Mouse (Mus musculus): ENCODE results near the gene Stt3b.
A peak's percentile ranks its signal among the peaks of the same experiment; 100 is the strongest.
"Not testable (repeated sequence)": the region's sequence is repeated elsewhere in the genome, so short reads cannot be mapped to it uniquely, and the experiment has no call there.

Gene Stt3b

GRCm38 (mm10) chr9:115318621-115319375 is 8.6 kb upstream of the Stt3b start:
- no peak for DNase-seq (ENCODE audit: low read depth)

GRCm38 (mm10) chr9:115317049-115317448 is 6.8 kb upstream of the Stt3b start:
- DNase-seq (ENCODE audit: low read depth) = no peak

- no peak for DNase-seq (ENCODE audit: low read depth)
Measured at GRCm38 (mm10) chr9:115314556-115314955, 4.3 kb upstream of the Stt3b start.

DNA sequence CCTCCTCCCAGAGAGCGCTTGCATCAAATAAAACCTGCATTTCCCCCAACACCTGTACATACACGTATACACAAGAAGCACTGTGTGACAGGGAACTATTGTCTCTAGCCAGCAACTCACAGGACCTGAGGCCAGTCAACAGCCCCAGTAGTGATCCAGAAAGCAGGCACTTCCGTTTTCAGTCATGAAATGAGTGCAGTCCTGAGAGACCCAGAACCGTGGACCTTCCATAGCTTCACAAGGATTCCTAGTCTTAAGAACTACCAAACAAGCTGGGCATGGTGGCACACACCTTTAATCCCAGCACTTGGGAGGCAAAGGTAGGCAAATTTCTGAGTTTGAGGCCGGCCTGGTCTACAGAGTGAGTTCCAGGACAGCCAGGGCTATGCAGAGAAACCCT is 3.6 kb upstream of the Stt3b start:
- no peak for DNase-seq (ENCODE audit: low read depth)

DNA sequence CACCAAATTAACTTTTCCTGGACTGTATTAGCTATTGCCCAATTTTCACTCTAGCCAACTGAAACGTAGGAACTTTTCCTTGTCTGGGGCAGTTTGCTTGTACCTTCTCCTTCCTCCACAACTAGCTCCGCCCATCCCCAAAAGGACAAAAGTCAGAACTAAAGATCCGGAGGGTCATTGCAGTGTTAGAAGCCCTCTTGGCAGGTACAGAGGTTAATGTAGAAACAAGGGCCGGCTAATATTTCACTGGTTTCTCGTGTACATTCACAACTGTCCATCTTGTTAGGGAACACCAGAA is 951 bp upstream of the Stt3b start:
- DNase-seq (ENCODE audit: low read depth) = no peak

DNA sequence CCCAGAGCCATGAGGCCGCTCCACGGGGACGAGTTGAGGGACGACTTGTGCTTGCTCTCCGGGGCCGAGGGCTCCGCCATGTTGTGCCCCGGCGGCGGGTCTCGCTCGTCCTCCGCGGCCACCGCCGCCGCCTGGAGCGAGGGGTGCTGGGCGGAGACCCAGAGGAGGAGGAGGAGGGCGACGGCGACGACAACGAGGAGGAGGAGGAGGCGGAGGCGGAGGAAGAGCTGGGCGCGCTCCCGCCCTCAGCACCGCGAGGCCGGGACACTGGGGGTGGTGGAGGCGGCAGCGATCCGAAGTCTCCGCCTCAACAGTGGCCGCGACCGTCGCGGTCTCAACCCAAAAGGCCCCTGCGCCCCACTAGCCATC is 260 bp downstream of the Stt3b start:
- peak; percentile 59 for DNase-seq (ENCODE audit: low read depth)

DNA sequence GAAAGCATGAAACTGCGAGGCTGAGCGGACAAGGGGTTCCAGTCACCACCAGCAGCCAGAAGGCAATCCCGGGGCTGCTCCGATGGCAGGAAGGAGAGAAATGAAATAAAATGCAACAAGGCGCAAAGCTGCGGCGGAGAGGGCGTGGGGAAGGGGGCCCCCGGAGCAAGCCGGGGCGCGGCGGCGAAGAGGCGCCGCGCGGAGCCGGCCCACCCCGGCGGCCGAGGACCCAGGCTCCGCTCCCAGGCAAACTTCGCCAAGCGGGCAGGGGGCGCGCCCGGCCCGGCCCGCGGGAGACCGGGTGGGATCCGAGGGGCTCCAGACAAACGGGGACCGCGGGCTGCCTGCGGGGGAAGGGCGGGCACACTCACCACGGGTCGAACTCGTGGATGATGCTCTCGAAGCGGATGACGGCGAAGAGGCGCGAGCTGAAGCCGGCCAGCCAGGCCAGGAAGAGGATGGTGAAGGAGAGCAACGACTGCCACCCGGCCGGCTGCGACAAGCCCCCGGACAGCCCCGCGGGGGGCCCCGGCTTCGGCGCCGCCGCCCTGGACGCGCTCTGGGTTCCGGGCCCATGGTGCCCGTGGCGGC is 745 bp downstream of the Stt3b start:
- no peak for DNase-seq (ENCODE audit: low read depth)

GRCm38 (mm10) chr9:115308941-115309380 is 1.3 kb downstream of the Stt3b start:
- no peak for DNase-seq (ENCODE audit: low read depth)

DNA sequence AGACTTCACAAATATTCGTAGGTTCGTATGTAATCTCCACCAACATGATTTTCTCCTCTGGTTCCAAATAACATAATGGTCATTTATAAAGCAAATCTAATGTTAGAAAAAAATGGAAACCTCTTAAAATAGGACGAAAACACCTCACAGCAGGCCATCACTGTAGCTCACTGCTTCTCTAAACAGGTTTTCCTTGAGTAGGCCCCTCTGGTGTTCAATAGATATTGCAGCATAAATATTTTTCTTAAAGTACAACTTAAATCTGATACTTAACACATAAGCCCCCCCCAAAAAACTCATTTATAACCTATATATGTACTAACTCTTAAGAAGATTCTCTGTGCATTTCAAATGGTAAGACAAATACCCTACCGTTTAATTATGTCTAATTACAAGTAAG is 1.8 kb downstream of the Stt3b start:
- no peak for DNase-seq (ENCODE audit: low read depth)

GRCm38 (mm10) chr9:115306202-115306601 is 4.0 kb downstream of the Stt3b start:
- no peak for DNase-seq (ENCODE audit: low read depth)

DNA sequence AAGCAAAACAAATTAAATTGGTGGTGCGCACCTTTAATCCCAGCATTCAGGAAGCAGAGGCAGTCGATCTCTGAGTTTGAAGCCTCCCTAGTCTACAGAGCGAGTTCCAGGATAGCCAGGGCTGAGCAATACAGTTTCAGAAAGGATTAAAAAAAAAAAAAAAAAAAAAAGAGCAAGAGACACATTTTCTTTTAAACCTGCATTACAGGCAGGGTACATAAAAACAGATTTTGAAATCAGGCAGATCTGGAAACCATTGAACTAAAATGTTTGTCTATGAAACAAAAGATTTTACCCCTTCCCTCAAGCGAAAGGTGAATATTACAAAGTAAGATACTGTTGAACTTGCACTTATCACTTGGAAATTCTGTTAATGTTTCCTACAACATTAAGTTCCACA is 6.1 kb downstream of the Stt3b start:
- no peak for DNase-seq (ENCODE audit: low read depth)

DNA sequence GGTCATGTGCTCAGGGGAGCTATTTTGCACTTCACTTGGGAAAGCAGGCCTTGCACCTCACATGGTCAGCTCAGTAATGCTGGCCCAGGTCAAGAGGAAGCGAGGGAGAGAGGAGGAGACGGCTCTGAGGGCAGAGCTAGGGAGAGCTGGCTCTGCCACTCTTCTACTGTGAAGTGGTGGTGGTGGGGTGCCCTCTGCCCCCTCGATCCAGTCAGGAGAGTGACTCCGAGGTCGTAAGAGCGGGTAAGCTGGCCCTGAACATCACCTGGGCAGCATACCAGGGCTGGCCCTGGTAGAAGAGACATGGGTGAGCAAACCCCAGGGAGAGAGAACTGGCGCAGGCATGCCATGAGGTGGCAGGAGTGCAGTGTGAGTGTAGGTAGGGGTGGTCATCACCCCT is 8.6 kb downstream of the Stt3b start:
- no peak for DNase-seq (ENCODE audit: low read depth)

- no peak for DNase-seq (ENCODE audit: low read depth)
Measured at GRCm38 (mm10) chr9:115301002-115301579, 9.1 kb downstream of the Stt3b start.

GRCm38 (mm10) chr9:115296738-115297137 is 13.5 kb downstream of the Stt3b start:
- DNase-seq (ENCODE audit: low read depth) = no peak

- DNase-seq (ENCODE audit: low read depth) = no peak
Measured at GRCm38 (mm10) chr9:115293920-115294594, 16.2 kb downstream of the Stt3b start.

GRCm38 (mm10) chr9:115287774-115288434 is 22.3 kb downstream of the Stt3b start:
- DNase-seq (ENCODE audit: low read depth) = no peak

GRCm38 (mm10) chr9:115284385-115284784 is 25.8 kb downstream of the Stt3b start:
- no peak for DNase-seq (ENCODE audit: low read depth)

DNA sequence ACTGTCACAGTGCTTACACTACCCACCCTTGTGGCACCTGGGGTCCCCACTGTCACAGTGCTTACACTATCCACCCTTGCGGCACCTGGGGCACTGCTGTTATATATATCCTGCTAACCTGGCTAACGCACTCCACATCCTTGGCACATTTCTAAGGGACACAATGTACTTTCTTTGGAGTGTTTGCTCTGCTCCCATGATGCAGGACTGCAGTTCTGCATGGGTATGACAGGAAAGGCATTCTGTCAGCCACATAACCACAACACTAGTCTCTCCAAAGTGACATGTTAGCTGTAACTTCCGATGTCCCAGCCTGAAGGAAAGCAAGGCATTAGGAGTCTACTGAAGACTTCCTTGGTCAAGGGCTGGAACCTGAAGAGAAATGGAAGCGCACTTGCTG is 26.8 kb downstream of the Stt3b start:
- no peak for DNase-seq (ENCODE audit: low read depth)

GRCm38 (mm10) chr9:115278641-115279040 is 31.6 kb downstream of the Stt3b start:
- DNase-seq (ENCODE audit: low read depth) = no peak

GRCm38 (mm10) chr9:115274806-115275205 is 35.4 kb downstream of the Stt3b start:
- DNase-seq (ENCODE audit: low read depth) = no peak

DNA sequence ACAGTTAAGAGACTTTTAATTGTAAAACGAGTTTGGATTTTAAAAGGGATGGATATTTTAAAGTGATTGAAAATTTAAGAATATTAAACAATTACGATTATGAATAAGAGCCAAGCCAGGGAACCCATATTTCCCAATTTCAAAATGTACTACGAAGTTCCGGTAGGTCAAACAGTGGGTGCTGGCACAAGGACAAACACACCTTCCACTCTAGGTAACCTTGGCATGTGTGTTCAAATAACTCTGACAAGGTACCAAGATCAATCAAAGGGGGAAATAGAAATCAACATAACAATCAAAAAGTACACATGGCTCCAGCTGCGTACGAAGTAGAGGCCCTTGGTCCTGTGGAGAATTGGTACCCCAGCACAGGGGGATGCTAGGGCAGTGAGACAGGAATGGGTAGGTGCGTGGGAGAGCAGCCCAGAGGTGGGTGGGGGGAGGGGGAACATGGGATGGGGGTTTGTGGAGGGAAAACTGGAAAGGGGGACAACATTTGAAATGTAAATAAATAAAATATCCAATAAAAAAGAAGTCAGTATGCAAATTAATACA is 37.0 kb downstream of the Stt3b start:
- no peak for DNase-seq (ENCODE audit: low read depth)

DNA sequence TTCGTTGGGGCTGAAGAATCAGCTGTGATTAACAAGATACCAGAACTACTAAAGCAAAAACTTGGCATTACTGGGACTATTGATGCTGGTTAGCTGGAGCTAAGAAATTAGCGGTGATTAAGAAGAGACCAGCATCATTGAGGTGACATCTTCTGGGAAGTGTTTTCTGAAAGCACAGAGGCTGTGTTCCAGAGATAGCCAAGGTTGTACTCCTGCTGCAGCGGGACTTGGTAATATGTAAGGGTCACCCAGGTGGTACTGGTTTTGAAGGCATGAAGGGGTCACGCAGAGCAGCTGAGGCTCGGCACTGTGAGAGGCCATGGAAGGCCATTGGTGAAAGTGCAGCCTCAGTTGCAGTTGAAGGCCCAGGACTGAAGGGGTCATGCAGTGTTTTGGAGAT is 37.8 kb downstream of the Stt3b start:
- DNase-seq (ENCODE audit: low read depth) = not testable (repeated sequence)
